Mouse (Mus musculus) WW6 (cell line): ENCODE results near the gene Zranb2.
A peak's percentile ranks its signal among the peaks of the same experiment; 100 is the strongest.

Experiments used
- DNase-seq: peaks from one replicate; pipeline ENCODE4 v3.0.0-alpha.2; 2013; ENCODE audit warnings: low read depth, low spot score

Zranb2 gene

GRCm38 (mm10) chr3:157533964-157534785 lies at the start of gene Zranb2:
Gene Zranb2 (plus strand): TSS chr3:157534160.
- peak; percentile 76 for DNase-seq

GRCm38 (mm10) chr3:157492043-157492442 lies 41.9 kb upstream of the Zranb2 start:
- DNase-seq = no peak

GRCm38 (mm10) chr3:157502216-157502615 lies 31.7 kb upstream of the Zranb2 start:
- DNase-seq = no peak

GRCm38 (mm10) chr3:157514116-157514796 lies 19.7 kb upstream of the Zranb2 start:
- DNase-seq = no peak

GRCm38 (mm10) chr3:157516471-157516870 lies 17.5 kb upstream of the Zranb2 start:
- no peak for DNase-seq

GRCm38 (mm10) chr3:157517992-157518391 lies 16.0 kb upstream of the Zranb2 start:
- DNase-seq = no peak

GRCm38 (mm10) chr3:157520433-157520832 lies 13.5 kb upstream of the Zranb2 start:
- DNase-seq = no peak

- no peak for DNase-seq
These were observed 10.1 kb upstream of the Zranb2 start for GRCm38 (mm10) chr3:157523834-157524233.

- no peak for DNase-seq
These were observed 2.4 kb upstream of the Zranb2 start for GRCm38 (mm10) chr3:157531585-157531984.

- DNase-seq = no peak
These were observed 941 bp downstream of the Zranb2 start for GRCm38 (mm10) chr3:157534786-157535415.

GRCm38 (mm10) chr3:157549323-157549722 lies 15.4 kb downstream of the Zranb2 start:
- DNase-seq = no peak

GRCm38 (mm10) chr3:157549758-157550600 lies 16.0 kb downstream of the Zranb2 start:
- no peak for DNase-seq

GRCm38 (mm10) chr3:157565196-157565595 lies 31.2 kb downstream of the Zranb2 start:
- DNase-seq = no peak

GRCm38 (mm10) chr3:157566725-157567565 lies 33.0 kb downstream of the Zranb2 start, which contains the start of gene Ptger3:
Gene Ptger3 (plus strand): TSS chr3:157566892.
- DNase-seq = peak; percentile 65

- DNase-seq = no peak
These were observed 33.7 kb downstream of the Zranb2 start for GRCm38 (mm10) chr3:157567566-157568132.

- DNase-seq = no peak
These were observed 38.1 kb downstream of the Zranb2 start for GRCm38 (mm10) chr3:157572011-157572410.

GRCm38 (mm10) chr3:157575441-157576342 lies 41.7 kb downstream of the Zranb2 start:
- no peak for DNase-seq

GRCm38 (mm10) chr3:157576343-157576722 lies 42.4 kb downstream of the Zranb2 start:
- DNase-seq = no peak

- DNase-seq = no peak
These were observed 42.9 kb downstream of the Zranb2 start for GRCm38 (mm10) chr3:157576862-157577261.
